Mouse (Mus musculus) CD4-positive, CD25-positive, alpha-beta regulatory T cell, adult 2 months (primary cell): Measurements from ENCODE around the gene Tiam2.

Experiments
- DNase-seq: peaks from one replicate; pipeline ENCODE4 v3.0.0-alpha.2; 2012; ENCODE audit warnings: low read depth, low spot score

The Tiam2 gene

GRCm38 (mm10) chr17:3394985-3395384 lies 68.6 kb downstream of the Tiam2 start:
- no peak for DNase-seq

DNA sequence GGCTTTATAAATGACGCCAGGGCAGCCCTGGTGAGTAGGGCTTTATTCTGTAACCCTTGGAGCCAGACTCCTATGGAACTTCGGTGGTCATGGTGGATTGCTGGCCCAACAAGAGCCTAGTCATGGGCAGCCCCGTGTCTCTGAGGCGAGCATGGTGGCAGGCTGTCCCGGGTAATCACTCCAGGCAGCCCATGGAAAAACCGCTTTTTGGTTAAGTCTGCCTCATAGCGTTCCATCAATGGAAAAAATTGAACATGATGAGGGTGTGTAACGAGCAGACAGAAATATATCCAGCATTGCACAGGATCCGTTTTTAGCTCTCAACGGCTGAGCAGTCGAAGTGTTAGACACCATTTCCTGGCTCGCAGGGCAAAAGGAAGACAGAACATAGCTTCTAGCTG lies 70.5 kb downstream of the Tiam2 start:
- DNase-seq: no peak

GRCm38 (mm10) chr17:3397836-3398235 lies 71.5 kb downstream of the Tiam2 start:
- no peak for DNase-seq

DNA sequence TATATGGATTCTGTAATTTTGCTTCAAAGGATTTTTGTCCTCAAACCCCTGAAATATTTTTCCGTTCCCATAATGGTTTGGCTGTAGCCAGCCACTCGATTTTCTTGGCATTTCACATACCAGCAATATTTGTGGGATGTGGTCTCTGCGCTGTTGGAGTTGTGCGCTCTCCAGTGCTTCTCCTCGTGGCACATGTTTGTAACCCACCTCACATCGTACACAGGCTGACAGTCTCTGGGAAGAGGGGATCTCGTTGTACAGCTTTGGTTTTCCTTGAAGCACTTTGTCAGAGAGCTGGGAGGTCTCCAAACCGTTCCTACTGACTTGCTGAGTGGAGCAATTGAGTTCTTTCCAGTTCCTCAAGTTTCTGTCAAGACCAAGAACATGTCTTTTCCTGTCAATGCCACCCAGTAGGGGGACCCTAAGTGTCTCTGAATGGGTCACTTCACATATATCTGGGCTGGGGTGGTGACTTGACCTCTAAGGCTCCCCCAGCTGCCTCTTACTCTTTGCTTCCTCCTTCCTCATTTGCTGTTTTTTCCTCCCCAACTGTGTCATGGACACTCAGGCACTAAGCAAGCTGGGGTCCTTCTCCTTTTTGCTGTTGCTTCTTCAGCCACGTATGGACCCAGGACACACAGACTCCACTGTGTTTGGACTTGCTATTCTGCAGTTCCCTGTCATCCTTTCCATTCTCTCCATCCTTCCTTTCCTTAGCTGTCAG lies 79.1 kb downstream of the Tiam2 start:
- no peak for DNase-seq

- no peak for DNase-seq
Measured at GRCm38 (mm10) chr17:3407051-3407450, 80.7 kb downstream of the Tiam2 start.

DNA sequence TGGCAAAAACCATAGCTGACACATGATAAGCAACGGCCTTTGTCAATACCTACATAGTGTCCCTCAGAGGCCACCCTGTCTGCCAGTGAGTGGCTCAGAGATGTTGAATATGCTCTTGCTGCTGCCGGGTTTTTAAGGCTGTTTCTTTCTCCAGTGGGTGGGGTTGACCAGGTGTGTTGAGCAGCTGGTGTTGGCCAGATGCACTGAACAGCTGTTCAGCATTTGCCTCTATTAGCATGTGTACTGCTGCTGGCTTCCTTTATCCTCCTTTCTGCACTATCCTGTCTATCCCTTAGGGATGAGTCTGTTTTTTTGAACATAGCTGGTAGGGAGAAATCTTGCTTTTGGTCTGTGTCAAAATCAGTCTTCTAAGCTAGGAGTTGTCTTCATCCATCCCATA lies 83.9 kb downstream of the Tiam2 start:
- no peak for DNase-seq

GRCm38 (mm10) chr17:3412771-3413170 lies 86.4 kb downstream of the Tiam2 start:
- DNase-seq: no peak

GRCm38 (mm10) chr17:3415580-3415979 lies 89.2 kb downstream of the Tiam2 start:
- no peak for DNase-seq

DNA sequence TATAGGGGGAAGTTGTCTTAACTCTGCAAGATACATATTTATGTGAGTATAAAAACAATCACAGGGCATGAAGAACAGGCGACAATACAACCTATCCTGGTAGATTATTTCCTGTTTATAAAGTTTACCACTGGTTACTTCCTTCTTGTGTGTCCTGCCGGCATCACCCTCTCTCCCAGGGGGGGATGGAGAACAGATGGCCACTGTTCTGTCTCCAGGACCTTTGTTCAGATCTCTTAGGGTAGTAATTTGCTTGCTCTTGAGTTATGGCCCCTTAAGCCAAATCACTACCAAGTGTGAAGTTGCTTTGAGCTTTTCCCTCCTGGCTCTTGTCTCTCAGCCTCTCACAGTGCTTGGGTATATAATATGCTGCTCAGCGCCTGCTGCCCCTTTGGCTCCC lies 90.0 kb downstream of the Tiam2 start:
- no peak for DNase-seq

- DNase-seq: no peak
Measured at GRCm38 (mm10) chr17:3419368-3419928, 93.1 kb downstream of the Tiam2 start.

- DNase-seq: no peak
Measured at GRCm38 (mm10) chr17:3420148-3420547, 93.8 kb downstream of the Tiam2 start.

GRCm38 (mm10) chr17:3423416-3423815 lies 97.0 kb downstream of the Tiam2 start:
- DNase-seq: no peak

- no peak for DNase-seq
Measured at GRCm38 (mm10) chr17:3428659-3429058, 102.3 kb downstream of the Tiam2 start.

- DNase-seq: no peak
Measured at GRCm38 (mm10) chr17:3432590-3433498, 106.5 kb downstream of the Tiam2 start.

- DNase-seq: no peak
Measured at GRCm38 (mm10) chr17:3433521-3434271, 107.3 kb downstream of the Tiam2 start.

- DNase-seq: no peak
Measured at GRCm38 (mm10) chr17:3435299-3435698, 108.9 kb downstream of the Tiam2 start.

DNA sequence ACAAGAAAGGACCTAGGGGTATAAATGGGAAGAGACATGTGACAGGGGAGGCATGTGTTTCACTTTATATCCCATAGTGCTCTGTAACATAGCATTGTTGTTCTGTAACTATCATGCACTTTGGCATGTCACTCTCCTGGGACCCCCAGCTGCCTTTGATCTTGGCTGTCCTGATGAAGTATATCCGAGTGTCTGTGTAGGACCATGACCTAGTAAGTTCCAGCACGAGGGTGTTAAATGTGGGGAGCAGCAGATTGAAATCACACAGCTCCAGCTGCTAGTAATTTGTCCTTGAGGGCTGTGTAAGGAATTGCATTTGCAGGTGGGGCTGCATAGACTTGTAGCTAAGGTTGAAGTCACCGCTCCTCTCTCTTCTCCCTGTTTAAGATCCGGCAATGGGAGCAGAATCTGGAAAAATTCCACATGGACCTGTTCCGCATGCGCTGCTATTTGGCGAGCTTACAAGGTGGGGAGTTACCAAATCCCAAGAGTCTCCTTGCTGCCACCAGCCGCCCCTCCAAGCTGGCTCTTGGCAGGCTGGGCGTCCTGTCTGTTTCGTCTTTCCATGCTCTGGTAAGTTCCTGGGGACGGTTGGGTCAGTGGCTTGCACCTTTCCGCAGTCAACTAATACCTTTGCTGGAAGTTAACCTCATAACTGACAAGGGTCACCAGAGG lies 110.6 kb downstream of the Tiam2 start:
- no peak for DNase-seq

DNA sequence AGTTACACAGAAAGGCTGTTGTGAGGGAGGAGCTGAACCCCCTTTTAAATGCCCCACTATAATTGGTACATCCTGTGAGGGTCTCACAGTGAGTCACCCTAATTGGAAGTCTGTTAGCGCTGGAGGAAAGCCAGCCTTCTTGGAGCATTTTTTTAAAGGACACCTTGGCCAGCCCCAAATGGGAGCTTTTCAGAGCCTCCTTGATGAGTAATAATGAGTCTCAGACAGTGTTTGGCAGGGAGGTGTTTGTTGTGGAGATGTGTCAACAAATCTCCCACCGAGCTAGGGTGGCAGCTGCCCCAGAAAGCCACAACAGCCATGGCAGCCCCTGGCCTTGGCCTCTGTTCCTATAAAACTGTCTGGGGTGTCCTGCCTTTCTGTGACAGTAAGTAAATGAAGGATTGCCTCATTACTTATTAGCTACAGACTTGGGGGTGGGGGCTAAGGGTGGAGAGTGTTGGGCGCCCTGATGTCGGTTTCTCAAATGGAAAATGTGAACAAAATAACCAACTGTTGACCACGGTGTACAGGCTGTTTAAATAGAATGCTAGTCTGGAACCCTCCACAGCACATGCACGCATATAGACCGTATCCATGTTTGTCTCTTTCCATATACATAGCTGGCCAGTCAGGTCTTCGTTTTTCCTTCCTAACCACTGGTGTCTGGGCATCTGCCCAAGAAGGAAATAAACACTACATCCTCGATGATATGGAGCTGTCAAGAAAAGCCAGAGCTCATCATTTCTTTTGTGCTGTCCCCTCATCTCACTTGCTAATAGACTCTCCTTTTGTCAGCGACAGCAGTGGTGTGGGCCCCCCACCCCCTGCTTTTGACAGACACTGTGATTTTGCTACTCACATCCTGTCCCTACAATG lies 116.4 kb downstream of the Tiam2 start:
- no peak for DNase-seq

DNA sequence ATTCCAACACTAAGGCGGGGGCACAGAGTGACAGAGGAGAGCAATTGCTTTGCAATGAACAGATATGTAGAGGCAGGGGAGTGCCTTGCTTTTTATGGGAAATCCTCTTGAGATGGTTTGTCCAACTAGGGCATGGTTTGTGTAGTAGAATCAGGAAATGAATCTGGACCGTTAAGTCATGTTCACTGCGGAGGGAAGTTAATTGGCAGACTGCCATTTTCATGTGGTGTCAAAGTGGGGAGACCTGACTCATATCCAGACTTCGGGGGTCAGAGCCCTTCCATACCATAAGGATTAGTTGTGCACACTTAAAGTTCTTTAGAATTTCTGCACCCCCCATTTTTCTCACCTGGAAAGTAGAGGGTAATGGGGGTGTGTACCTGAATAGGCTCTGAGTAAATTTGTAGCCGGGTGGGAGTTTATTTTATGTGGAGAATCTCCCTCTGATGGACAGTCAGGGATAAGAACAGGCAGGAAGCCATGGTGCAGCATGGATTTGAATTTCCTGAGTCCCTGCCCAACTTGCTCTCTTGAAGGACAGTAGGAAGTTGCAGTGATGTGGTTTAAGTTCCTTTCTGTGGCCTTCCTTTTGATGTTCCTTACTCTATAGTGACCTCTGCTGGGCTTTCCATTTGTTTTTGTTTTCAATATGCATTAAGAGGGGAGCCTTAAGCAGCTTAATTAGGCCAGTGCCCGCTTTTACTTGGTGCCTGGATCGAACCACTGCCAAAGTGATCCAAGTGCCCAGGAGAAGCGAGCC lies 120.0 kb downstream of the Tiam2 start:
- DNase-seq: peak; percentile 24

GRCm38 (mm10) chr17:3448725-3449124 lies 122.4 kb downstream of the Tiam2 start:
- peak; percentile 76 for DNase-seq
